Mouse (Mus musculus): ENCODE measurements at regions not wholly inside any gene's neighbourhood (a gene's known extent, or its start where the extent isn't known, plus 50 kb on each side); places are given as distances from the start of the nearest gene placed in this dataset.

- Histone ChIP-seq H3K27me3 (no peaks in the 10 kb centered on the region), H3K9ac (no peak overlapping the region), H3K4me2 (no peak overlapping the region), H3K36me3 (no peaks in the 10 kb centered on the region), H3K9me3 (no peaks in the 10 kb centered on the region), H3K4me3 (no peak overlapping the region), H3K27ac (peak overlapping the region; percentile 43; the same call in 1 of the 2 replicates), H3K4me1 (0 out of 2 replicates have a peak, but pooled peaks cover 3% of the 10 kb centered on the region)
- WGBS = 61% methylated on average over 8 of the region's 8 CpGs
- no peak for ATAC-seq (ENCODE audit: insufficient number of reproducible peaks, low FRiP score, low TSS enrichment, low read depth)
Measured at GRCm38 (mm10) chr1:73516441-73516840, 500.7 kb upstream of the Tnp1 start.

DNA sequence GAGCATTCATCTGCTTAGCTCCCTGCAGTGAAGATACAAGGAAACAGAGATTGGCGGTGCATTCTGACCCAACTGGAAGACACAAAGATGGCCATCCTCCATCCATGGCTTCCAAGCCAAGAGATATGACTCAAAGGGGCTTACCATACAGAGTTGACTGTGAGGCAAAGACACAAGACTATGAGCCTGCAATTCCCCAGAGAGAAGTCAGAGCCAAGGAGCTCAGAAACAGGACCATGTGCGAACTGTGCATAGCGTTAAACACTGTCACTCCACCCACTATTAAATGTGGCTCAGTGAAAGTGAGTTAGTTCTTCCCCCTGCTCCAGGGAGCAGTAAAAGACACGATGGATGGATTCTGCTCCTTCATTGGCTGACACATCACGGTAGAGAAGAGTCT lies 500.1 kb upstream of the Tnp1 start:
- 63% methylated on average over 5 of the region's 5 CpGs for WGBS
- H3K4me3 ChIP-seq = no peak overlapping the region
- 0 out of 2 replicates have a peak, but pooled peaks cover 3% of the 10 kb centered on the region for H3K4me1 ChIP-seq
- H3K9ac ChIP-seq = no peak overlapping the region
- no peaks in the 10 kb centered on the region for H3K27me3 ChIP-seq
- no peak overlapping the region for H3K4me2 ChIP-seq
- no peaks in the 10 kb centered on the region for H3K9me3 ChIP-seq
- H3K27ac ChIP-seq = no peak overlapping the region
- no peaks in the 10 kb centered on the region for H3K36me3 ChIP-seq
- ATAC-seq (ENCODE audit: insufficient number of reproducible peaks, low FRiP score, low TSS enrichment, low read depth) = no peak

DNA sequence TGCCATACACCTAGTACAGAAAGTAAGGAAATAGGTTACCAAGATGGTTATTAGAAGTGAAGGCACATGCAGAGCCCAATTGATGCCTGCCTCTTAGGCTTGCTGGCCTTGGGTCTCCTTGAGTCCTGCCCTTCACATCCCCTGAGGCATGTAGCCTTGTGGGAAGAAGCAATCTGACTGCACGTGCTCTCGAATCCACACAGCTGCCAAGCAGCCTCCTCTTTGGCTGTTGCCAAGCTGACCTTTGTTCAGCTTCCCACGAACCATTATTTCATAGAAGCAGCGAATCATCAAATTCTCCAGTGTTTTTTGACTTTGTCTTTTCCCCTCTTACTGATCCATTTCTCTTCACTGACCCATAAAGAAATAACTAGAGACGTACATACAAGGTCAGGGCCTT lies 498.1 kb upstream of the Tnp1 start:
- Histone ChIP-seq H3K36me3 (no peaks in the 10 kb centered on the region), H3K9me3 (no peaks in the 10 kb centered on the region), H3K27ac (no peak overlapping the region), H3K27me3 (no peaks in the 10 kb centered on the region), H3K4me1 (0 out of 2 replicates have a peak, but pooled peaks cover 3% of the 10 kb centered on the region), H3K4me3 (no peak overlapping the region), H3K4me2 (no peak overlapping the region), H3K9ac (no peak overlapping the region)
- no peak for ATAC-seq (ENCODE audit: insufficient number of reproducible peaks, low FRiP score, low TSS enrichment, low read depth)
- 62% methylated on average over 5 of the region's 5 CpGs for WGBS

DNA sequence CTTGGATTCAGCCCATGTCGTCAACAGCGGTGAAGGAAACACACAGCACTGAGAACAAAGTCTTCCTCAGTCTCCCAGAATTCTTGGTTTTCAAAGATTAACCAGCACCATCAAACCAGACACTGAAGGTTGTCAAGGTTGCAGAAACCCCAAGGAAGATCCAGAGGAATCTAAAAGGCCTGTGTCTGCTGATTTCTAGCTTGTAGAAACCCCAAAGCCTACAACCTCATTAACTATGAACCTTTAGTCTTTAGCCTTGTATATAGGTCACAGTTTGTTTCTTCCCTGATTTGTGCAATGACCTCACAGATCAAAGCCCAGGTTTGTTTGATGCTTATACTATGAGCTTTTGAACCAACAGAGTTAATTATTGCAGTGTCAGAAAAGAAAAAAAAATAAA lies 497.1 kb upstream of the Tnp1 start:
- WGBS = 94% methylated on average over 2 of the region's 2 CpGs
- Histone ChIP-seq H3K9me3 (no peaks in the 10 kb centered on the region), H3K4me2 (no peak overlapping the region), H3K27ac (no peak overlapping the region), H3K4me1 (0 out of 2 replicates have a peak, but pooled peaks cover 3% of the 10 kb centered on the region), H3K27me3 (no peaks in the 10 kb centered on the region), H3K36me3 (no peaks in the 10 kb centered on the region), H3K9ac (no peak overlapping the region), H3K4me3 (no peak overlapping the region)
- ATAC-seq (ENCODE audit: insufficient number of reproducible peaks, low FRiP score, low TSS enrichment, low read depth) = no peak

- H3K4me3 ChIP-seq = no peak overlapping the region
- H3K27me3 ChIP-seq = no peaks in the 10 kb centered on the region
- H3K27ac ChIP-seq = peak overlapping the region; percentile 60; the same call in 1 of the 2 replicates
- no peak overlapping the region for H3K4me2 ChIP-seq
- H3K36me3 ChIP-seq = no peaks in the 10 kb centered on the region
- 21% methylated on average over 10 of the region's 10 CpGs for WGBS
- no peak overlapping the region for H3K9ac ChIP-seq
- ATAC-seq (ENCODE audit: insufficient number of reproducible peaks, low FRiP score, low TSS enrichment, low read depth) = peak; percentile 63; the same call in 1 of the 2 replicates
- H3K4me1 ChIP-seq = peaks cover 11% of the 10 kb centered on the region
- no peaks in the 10 kb centered on the region for H3K9me3 ChIP-seq
Measured at GRCm38 (mm10) chr1:73507071-73507754, 491.5 kb upstream of the Tnp1 start.

- H3K4me2 ChIP-seq = no peak overlapping the region
- no peaks in the 10 kb centered on the region for H3K9me3 ChIP-seq
- no peak overlapping the region for H3K9ac ChIP-seq
- H3K4me1 ChIP-seq = peaks cover 11% of the 10 kb centered on the region
- 78% methylated on average over 4 of the region's 4 CpGs for WGBS
- no peaks in the 10 kb centered on the region for H3K36me3 ChIP-seq
- no peak overlapping the region for H3K27ac ChIP-seq
- H3K27me3 ChIP-seq = no peaks in the 10 kb centered on the region
- H3K4me3 ChIP-seq = no peak overlapping the region
- no peak for ATAC-seq (ENCODE audit: insufficient number of reproducible peaks, low FRiP score, low TSS enrichment, low read depth)
Measured at GRCm38 (mm10) chr1:73503611-73504010, 487.9 kb upstream of the Tnp1 start.

- Histone ChIP-seq H3K9me3 (no peaks in the 10 kb centered on the region), H3K4me1 (no peaks in the 10 kb centered on the region)
Measured at GRCm38 (mm10) chr1:73500671-73501070, 485.0 kb upstream of the Tnp1 start.

GRCm38 (mm10) chr1:73495971-73496749 lies 480.5 kb upstream of the Tnp1 start:
- no peaks in the 10 kb centered on the region for H3K9me3 ChIP-seq
- no peak overlapping the region for H3K4me3 ChIP-seq
- H3K9ac ChIP-seq = no peak overlapping the region
- H3K4me1 ChIP-seq = no peaks in the 10 kb centered on the region
- no peak overlapping the region for H3K27ac ChIP-seq
- ATAC-seq (ENCODE audit: insufficient number of reproducible peaks, low FRiP score, low TSS enrichment, low read depth) = no peak
- no peaks in the 10 kb centered on the region for H3K36me3 ChIP-seq
- H3K27me3 ChIP-seq = no peaks in the 10 kb centered on the region
- no peak overlapping the region for H3K4me2 ChIP-seq

More at GRCm38 (mm10) chr1:73500671-73501070, 485.0 kb upstream of the Tnp1 start:
- ATAC-seq (ENCODE audit: insufficient number of reproducible peaks, low FRiP score, low TSS enrichment, low read depth) = no peak
- 81% methylated on average over 3 of the region's 3 CpGs for WGBS
- Histone ChIP-seq H3K27me3 (no peaks in the 10 kb centered on the region), H3K36me3 (no peaks in the 10 kb centered on the region), H3K4me2 (no peak overlapping the region), H3K4me3 (no peak overlapping the region), H3K9ac (no peak overlapping the region), H3K27ac (no peak overlapping the region)

DNA sequence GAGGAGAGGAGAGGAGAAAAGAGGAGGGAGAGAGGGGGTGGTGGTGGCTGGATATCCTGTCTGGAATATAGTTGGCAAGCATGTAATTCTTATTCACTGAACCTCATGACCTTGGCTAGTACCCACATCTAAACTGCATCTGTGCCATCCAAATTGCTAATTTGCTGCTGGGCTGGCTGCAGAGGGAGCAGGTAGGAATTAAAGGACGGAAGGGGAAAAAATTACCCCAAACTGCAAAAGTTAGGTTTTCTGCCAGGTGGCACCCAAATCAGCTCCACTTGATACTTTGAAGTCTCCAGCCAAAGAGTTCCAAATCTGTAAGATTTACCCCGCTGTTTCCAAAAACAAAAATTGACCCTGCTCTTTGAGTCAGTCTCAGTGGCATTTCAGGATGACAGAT lies 466.2 kb upstream of the Tnp1 start:
- H3K4me2 ChIP-seq = no peak overlapping the region
- H3K9me3 ChIP-seq = no peaks in the 10 kb centered on the region
- no peak for ATAC-seq (ENCODE audit: insufficient number of reproducible peaks, low FRiP score, low TSS enrichment, low read depth)
- H3K27ac ChIP-seq = no peak overlapping the region
- no peak overlapping the region for H3K9ac ChIP-seq
- H3K4me1 ChIP-seq = 0 out of 2 replicates have a peak, but pooled peaks cover 8% of the 10 kb centered on the region
- H3K36me3 ChIP-seq = no peaks in the 10 kb centered on the region
- H3K4me3 ChIP-seq = no peak overlapping the region
- 49% methylated on average over 2 of the region's 2 CpGs for WGBS
- no peaks in the 10 kb centered on the region for H3K27me3 ChIP-seq

- Histone ChIP-seq H3K36me3 (no peaks in the 10 kb centered on the region), H3K9me3 (no peaks in the 10 kb centered on the region), H3K4me1 (0 out of 2 replicates have a peak, but pooled peaks cover 8% of the 10 kb centered on the region), H3K9ac (no peak overlapping the region), H3K4me3 (no peak overlapping the region), H3K27ac (no peak overlapping the region), H3K27me3 (no peaks in the 10 kb centered on the region), H3K4me2 (no peak overlapping the region)
- 20% methylated on average over 4 of the region's 4 CpGs for WGBS
- no peak for ATAC-seq (ENCODE audit: insufficient number of reproducible peaks, low FRiP score, low TSS enrichment, low read depth)
Measured at GRCm38 (mm10) chr1:73479349-73479920, 463.7 kb upstream of the Tnp1 start.

- no peak overlapping the region for H3K4me2 ChIP-seq
- H3K9ac ChIP-seq = no peak overlapping the region
- no peaks in the 10 kb centered on the region for H3K36me3 ChIP-seq
- H3K27me3 ChIP-seq = no peaks in the 10 kb centered on the region
- ATAC-seq (ENCODE audit: insufficient number of reproducible peaks, low FRiP score, low TSS enrichment, low read depth) = no peak
- 42% methylated on average over 3 of the region's 3 CpGs for WGBS
- H3K27ac ChIP-seq = peak overlapping the region; percentile 27; the same call in 1 of the 2 replicates
- no peaks in the 10 kb centered on the region for H3K9me3 ChIP-seq
- no peak overlapping the region for H3K4me3 ChIP-seq
- peaks cover 11% of the 10 kb centered on the region for H3K4me1 ChIP-seq
Measured at GRCm38 (mm10) chr1:73460598-73460997, 444.9 kb upstream of the Tnp1 start.
